Mouse (Mus musculus) olfactory bulb, adult 2 months (tissue): ENCODE results near the gene Trim50. TPM values are rescaled to one million over a fixed set of nuclear protein-coding genes. Genes with fewer than 3 reads are reported as not detected.
"Not testable (repeated sequence)": the region's sequence is repeated elsewhere in the genome, so short reads cannot be mapped to it uniquely, and the experiment has no call there.

ENCODE experiments used
- H3K27ac ChIP-seq: fragments of 200-500 bp; 2 replicates; pipeline ENCODE4 v1.5.1; 2012; ENCODE audit warnings: low read depth, low read length; ENCODE audit not compliant: insufficient read depth
- H3K4me1 ChIP-seq: fragments of 200-500 bp; 2 replicates; pipeline ENCODE4 v1.6.1; 2012; ENCODE audit warnings: low read length; ENCODE audit not compliant: control insufficient read depth, insufficient read depth
- H3K4me3 ChIP-seq: fragments of 200-500 bp; 2 replicates; pipeline ENCODE4 v1.5.1; 2012; ENCODE audit warnings: mild to moderate bottlenecking, low read depth, low read length, moderate library complexity; ENCODE audit not compliant: insufficient read depth
- CTCF ChIP-seq: fragments of 200-500 bp; IDR thresholded peaks from 2 replicates; pipeline ENCODE4 v1.5.1; 2012; ENCODE audit warnings: low read depth, mild to moderate bottlenecking, low read length, moderate library complexity; ENCODE audit not compliant: insufficient read depth
- POLR2A ChIP-seq: fragments of 200-500 bp; IDR thresholded peaks from 2 replicates; pipeline ENCODE4 v1.6.1; 2012; ENCODE audit warnings: mild to moderate bottlenecking, low read depth, low read length, moderate library complexity; ENCODE audit not compliant: insufficient read depth
- WGBS: fragments of 180-500 bp; shearing (Covaris S2); methylation state at CpG from one replicate; pipeline ENCODE4 v1.1.7; 2018; 5-methylcytosine and 5-hydroxymethylcytosine counted together
- polyA plus RNA-seq: library from polyadenylated mRNA; stranded (reverse); fragments of >200 nt; gene quantifications from 2 replicates; pipeline ENCODE4 v1.2.4, GENCODE M21; 2012; ENCODE audit warnings: low replicate concordance; ENCODE audit not compliant: missing spikeins, insufficient read depth, insufficient read length

Gene Trim50
- polyA plus RNA-seq, 1 experiment: not detected

DNA sequence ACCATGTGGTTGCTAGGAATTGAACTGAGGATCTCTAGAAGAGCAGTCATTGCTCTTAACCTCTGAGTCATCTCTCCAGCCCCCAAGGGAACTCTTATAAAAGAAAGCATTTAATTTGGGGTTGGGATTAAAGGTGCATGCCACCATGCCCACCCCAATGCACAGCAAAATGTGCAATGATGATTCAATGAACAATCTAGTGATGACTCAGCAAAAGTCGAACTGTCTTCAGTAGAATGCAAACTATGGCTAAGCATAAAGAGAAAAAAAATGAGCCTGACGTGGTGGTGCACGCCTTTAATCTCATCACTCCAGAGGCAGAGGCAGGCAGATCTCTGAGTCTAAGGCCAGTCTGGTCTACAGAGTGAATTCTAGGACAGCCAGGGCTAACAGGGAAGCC lies 9.5 kb downstream of the Trim50 start:
- Histone ChIP-seq H3K27ac (no peak overlapping the region), H3K4me3 (no peak overlapping the region), H3K4me1 (no peaks in the 10 kb centered on the region)
- WGBS: 79% methylated on average over 3 of the region's 3 CpGs
- TF ChIP-seq POLR2A (no peak), CTCF (no peak)

DNA sequence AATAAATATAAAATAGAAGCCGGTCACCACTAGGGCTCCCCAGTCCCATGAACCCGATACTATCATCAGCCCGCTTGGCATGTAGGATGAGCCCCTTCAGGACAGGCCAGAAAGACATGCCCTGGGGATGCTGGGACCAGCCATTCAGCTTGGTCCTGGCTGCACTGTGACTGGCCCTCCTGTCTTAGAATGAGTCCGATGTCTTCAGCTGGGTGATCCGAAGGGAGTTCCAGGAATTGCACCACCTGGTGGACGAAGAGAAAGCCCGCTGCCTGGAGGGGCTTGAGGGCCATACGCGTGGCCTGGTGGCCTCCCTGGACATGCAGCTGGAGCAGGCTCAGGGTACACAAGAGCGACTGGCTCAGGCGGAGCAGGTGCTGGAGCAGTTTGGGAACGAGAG lies 10.4 kb downstream of the Trim50 start:
- Histone ChIP-seq H3K4me1 (no peaks in the 10 kb centered on the region), H3K27ac (no peak overlapping the region), H3K4me3 (no peak overlapping the region)
- 26% methylated on average over 12 of the region's 12 CpGs for WGBS
- TF ChIP-seq POLR2A: no peak
- TF ChIP-seq CTCF: no peak; the same call in 1 of the 2 replicates

DNA sequence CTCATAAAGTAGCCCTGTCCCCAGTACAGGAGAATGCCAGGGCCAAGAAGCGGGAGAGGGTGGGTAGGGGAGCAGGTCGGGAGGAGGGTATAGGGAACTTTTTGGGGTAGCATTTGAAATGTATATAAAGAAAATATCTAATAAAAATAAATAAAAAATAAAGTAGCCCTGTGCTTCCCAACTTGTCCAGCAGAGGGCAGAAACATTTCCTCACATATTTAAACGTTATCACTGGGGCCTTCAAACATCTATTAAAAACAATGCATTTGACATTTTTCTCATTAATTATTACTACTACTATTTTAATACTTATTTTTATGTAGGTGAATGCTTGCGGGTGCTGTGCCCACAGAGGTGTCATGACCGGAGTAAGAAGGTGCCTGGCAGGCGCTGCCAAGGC lies 14.7 kb downstream of the Trim50 start:
- Histone ChIP-seq H3K4me1 (peaks cover 12% of the 10 kb centered on the region), H3K27ac (no peak overlapping the region), H3K4me3 (no peak overlapping the region)
- WGBS: 53% methylated on average over 6 of the region's 6 CpGs
- TF ChIP-seq CTCF (no peak), POLR2A (no peak)

DNA sequence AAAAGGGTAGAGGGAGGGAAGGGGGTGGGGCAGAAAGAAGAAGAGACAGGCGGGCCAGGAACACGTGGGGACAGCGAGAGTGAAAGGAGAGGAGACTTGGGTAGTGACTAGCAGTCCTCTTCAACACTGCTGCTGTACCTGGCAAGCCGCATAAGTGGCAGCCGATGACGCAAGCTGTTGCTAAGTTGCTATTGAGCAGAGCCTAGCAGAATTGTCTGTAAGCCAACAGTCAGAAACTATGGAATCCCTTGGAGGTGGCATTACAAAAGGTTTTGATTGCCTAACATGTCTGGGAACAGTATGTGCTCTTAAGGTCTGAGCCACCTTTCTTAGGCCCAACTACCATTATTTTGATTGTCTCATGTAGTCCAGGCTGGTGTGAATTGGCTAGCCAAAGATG lies 15.2 kb downstream of the Trim50 start:
- TF ChIP-seq POLR2A (no peak), CTCF (no peak)
- no peak overlapping the region for H3K4me3 ChIP-seq
- H3K27ac ChIP-seq: no peak overlapping the region
- WGBS: 79% methylated on average over 6 of the region's 6 CpGs
- H3K4me1 ChIP-seq: peaks cover 12% of the 10 kb centered on the region

DNA sequence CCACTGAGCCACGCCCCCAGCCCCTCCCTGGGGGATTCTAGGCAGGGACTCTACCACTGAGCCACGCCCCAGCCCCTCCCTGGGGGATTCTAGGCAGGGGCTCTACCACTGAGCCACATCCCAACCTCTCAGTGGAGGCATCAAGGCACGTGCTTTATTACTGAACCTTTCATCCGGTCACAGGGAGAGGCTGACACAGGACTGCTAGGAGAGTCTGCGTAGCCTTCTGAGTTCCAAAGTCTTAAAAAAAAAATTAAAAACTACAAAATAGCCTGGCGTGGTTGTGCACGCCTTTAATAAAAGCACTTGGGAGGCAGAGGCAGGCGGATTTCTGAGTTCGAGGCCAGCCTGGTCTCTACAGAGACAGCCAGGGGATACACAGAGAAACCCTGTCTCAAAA lies 16.1 kb downstream of the Trim50 start:
- Histone ChIP-seq H3K4me1 (peaks cover 12% of the 10 kb centered on the region), H3K4me3 (peak overlapping the region; percentile 94)
- 60% methylated on average over 9 of the region's 9 CpGs for WGBS
- H3K27ac ChIP-seq: not testable (repeated sequence)

DNA sequence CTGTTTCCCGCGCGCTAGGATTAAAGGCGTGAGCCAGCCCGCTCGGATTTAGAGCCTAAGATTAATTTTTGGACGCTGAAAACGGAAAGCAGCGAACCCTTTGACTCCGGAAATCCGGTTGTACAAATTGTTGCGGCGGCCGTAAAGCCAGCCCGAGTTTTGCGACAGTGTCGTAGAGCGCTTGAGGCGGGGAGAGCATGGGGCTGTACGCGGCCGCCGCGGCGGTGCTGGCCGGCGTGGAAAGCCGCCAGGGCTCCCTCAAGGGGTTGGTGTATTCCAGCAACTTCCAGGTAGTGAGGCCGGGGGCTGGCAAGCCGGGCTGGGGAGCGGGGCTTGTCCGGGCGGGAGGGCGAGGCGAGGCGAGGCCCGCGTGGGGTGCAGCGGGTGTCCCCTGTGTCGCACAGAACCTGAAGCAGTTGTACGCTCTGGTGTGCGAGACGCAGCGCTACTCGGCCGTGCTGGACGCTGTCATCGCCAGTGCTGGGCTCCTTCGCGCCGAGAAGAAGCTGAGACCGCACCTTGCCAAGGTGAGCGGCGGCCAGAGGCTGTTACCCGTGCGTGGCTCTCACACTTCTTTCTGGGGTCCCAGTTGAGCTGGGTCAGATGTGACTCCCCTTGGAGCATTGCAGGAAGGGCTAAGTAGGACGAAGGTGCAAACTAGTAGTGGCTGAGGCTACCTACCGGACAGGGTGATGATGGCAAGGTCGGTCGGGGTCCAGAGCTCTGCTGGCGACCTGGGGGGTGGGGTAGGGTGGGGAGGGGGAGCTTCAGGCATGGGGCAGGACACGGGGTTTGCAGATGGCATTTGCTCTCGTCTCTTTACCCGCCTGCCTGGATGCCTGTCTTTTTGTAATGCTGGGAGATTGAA lies 16.9 kb downstream of the Trim50 start, which contains the start of gene Nsun5:
TSS of gene Nsun5 (plus strand) at position 167 of the 868 bp plus-strand sequence.
- Histone ChIP-seq H3K4me1 (peaks cover 12% of the 10 kb centered on the region), H3K27ac (peak within 1 kb of the TSS; percentile 72; the same call in 1 of the 2 replicates), H3K4me3 (peak within 1 kb of the TSS; percentile 94)
- no peak for TF ChIP-seq CTCF
- peak; percentile 79 for TF ChIP-seq POLR2A
- WGBS: under 1% methylated on average over 64 of the region's 64 CpGs

DNA sequence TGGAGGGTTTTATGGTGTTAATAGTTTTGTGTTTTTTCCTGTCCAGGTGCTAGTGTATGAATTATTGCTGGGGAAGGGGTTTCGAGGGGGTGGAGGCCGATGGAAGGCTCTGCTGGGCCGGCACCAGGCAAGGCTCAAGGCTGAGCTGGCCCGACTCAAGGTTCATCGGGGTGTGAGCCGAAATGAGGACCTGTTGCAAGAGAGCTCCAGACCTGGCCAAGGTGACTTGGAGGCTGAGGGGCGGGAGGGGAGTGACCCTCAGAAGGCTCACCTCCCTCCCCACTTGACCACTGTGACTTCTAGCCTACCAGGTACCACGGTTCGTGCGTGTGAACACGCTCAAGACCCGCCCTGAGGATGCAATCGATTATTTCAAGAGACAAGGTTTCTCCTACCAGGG lies 18.1 kb downstream of the Trim50 start:
- H3K4me1 ChIP-seq: peaks cover 12% of the 10 kb centered on the region
- no peak overlapping the region for H3K27ac ChIP-seq
- TF ChIP-seq CTCF: no peak
- WGBS: 98% methylated on average over 13 of the region's 13 CpGs
- H3K4me3 ChIP-seq: no peak overlapping the region

DNA sequence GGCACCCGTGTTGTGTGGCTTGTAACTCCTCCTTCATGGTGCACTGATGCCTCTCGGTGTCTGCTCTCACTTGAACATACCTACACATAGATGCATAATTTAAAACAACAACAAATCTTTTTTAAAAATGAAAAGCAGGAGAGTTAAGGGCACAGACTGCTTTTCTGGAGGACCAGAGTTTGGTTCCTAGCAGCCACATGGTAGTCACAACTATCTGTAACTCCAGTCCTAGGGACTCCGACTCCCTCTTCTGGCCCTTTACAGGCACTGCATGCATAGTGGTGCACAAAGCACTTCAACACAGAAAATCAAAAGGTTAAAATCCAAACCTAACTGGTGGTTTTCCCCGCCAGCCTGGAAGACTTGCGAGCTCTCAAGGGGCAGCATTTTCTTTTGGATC lies 20.5 kb downstream of the Trim50 start:
- H3K4me1 ChIP-seq: peaks cover 12% of the 10 kb centered on the region
- TF ChIP-seq POLR2A (no peak), CTCF (no peak)
- 99% methylated on average over 5 of the region's 5 CpGs for WGBS
- no peak overlapping the region for H3K27ac ChIP-seq
- no peak overlapping the region for H3K4me3 ChIP-seq

DNA sequence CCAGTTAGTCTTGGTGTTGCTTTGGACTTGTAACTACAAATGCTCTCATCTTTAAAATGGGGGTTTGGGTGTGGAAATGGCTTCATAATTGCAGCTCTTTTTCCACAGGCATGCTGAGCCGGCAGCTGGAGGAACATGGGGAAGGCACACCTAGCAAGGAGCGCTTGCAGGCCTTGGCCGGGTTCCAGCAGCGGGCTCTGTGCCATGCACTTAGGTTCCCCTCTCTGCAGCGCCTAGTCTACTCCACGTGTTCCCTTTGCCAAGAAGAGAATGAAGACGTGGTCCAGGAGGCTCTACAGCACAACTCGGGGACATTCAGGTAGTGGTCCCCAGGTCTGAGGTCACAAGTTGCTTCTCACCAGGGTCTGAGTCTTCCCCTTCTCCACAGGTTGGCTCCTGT lies 22.1 kb downstream of the Trim50 start:
- no peak overlapping the region for H3K4me3 ChIP-seq
- peaks cover 8% of the 10 kb centered on the region for H3K4me1 ChIP-seq
- TF ChIP-seq CTCF (no peak), POLR2A (no peak)
- no peak overlapping the region for H3K27ac ChIP-seq
- WGBS: 33% methylated on average over 8 of the region's 8 CpGs
